Mouse (Mus musculus) kidney, embryonic 15.5 days (tissue): ENCODE measurements at regions not wholly inside any gene's neighbourhood (a gene's known extent, or its start where the extent isn't known, plus 50 kb on each side); places are given as distances from the start of the nearest gene placed in this dataset.

ENCODE experiments used
- ATAC-seq: fragments of 200-750 bp; cut with Nextera tagmentation; replicated peaks from 2 replicates; pipeline ENCODE4 v1.8.0; 2017; ENCODE audit warnings: moderate TSS enrichment; ENCODE audit not compliant: low FRiP score
- H3K27ac ChIP-seq: fragments of 300-500 bp; sonication (generic); 2 replicates; pipeline ENCODE4 v1.5.1; 2015; ENCODE audit warnings: mild to moderate bottlenecking, inconsistent platforms
- H3K27me3 ChIP-seq: fragments of 300-500 bp; sonication (generic); 2 replicates; pipeline ENCODE4 v1.6.1; 2015; ENCODE audit warnings: inconsistent platforms
- H3K36me3 ChIP-seq: fragments of 300-500 bp; sonication (generic); 2 replicates; pipeline ENCODE4 v1.6.1; 2015; ENCODE audit warnings: inconsistent platforms
- H3K4me1 ChIP-seq: fragments of 300-500 bp; sonication (generic); 2 replicates; pipeline ENCODE4 v1.6.1; 2015; ENCODE audit warnings: inconsistent platforms
- H3K4me2 ChIP-seq: fragments of 300-500 bp; sonication (generic); 2 replicates; pipeline ENCODE4 v1.6.1; 2015; ENCODE audit warnings: moderate library complexity, mild to moderate bottlenecking, inconsistent platforms
- H3K4me3 ChIP-seq: fragments of 300-500 bp; sonication (generic); replicated peaks from 2 replicates; pipeline ENCODE4 v1.5.1; 2015; ENCODE audit warnings: mild to moderate bottlenecking, inconsistent platforms
- H3K9ac ChIP-seq: fragments of 300-500 bp; sonication (generic); 2 replicates; pipeline ENCODE4 v1.6.1; 2015; ENCODE audit warnings: mild to moderate bottlenecking, inconsistent platforms
- H3K9me3 ChIP-seq: fragments of 300-500 bp; sonication (generic); replicated peaks from 2 replicates; pipeline ENCODE4 v1.6.1; 2016; ENCODE audit warnings: inconsistent platforms
- WGBS: fragments of 180-500 bp; shearing (Covaris S2); methylation state at CpG from one replicate; pipeline ENCODE4 v1.1.7; 2015; ENCODE audit warnings: mixed read lengths; 5-methylcytosine and 5-hydroxymethylcytosine counted together

- Histone ChIP-seq H3K9ac (no peak overlapping the region), H3K36me3 (no peaks in the 10 kb centered on the region), H3K4me3 (no peak overlapping the region), H3K27me3 (no peaks in the 10 kb centered on the region), H3K4me1 (no peaks in the 10 kb centered on the region), H3K9me3 (no peaks in the 10 kb centered on the region), H3K27ac (no peak overlapping the region), H3K4me2 (no peak overlapping the region)
- WGBS: 43% methylated on average over 1 of the region's 1 CpGs
- no peak for ATAC-seq
Observed at GRCm38 (mm10) chr1:22222836-22223235, 261.1 kb upstream of the Kcnq5 start.

- H3K36me3 ChIP-seq: no peaks in the 10 kb centered on the region
- 91% methylated on average over 5 of the region's 5 CpGs for WGBS
- no peak overlapping the region for H3K9ac ChIP-seq
- H3K27ac ChIP-seq: no peak overlapping the region
- H3K9me3 ChIP-seq: no peaks in the 10 kb centered on the region
- H3K27me3 ChIP-seq: no peaks in the 10 kb centered on the region
- no peak for ATAC-seq
- H3K4me2 ChIP-seq: no peak overlapping the region
- H3K4me3 ChIP-seq: no peak overlapping the region
- H3K4me1 ChIP-seq: no peaks in the 10 kb centered on the region
Observed at GRCm38 (mm10) chr1:22211795-22212194, 250.1 kb upstream of the Kcnq5 start.

DNA sequence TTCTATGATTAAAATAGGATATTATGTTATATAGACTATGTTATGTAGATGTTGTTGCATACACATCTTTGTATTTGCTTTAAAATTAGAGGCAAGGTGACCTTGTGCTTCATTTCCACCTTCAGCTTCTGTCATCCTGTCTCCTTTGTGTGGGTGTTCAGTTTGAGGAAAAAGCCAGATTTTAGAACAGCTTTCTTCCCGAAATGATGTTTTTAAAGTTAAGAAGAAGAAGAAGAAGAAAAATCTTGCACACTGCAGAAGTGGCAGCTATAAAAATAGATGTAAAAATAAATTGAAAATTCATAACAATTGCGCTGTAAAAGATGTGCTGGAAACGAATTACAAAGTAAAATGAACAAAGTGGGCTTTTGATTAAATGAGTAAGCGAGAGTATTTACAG is 249.5 kb upstream of the Kcnq5 start:
- Histone ChIP-seq H3K4me1 (no peaks in the 10 kb centered on the region), H3K36me3 (no peaks in the 10 kb centered on the region), H3K9me3 (no peaks in the 10 kb centered on the region), H3K27me3 (no peaks in the 10 kb centered on the region), H3K4me2 (no peak overlapping the region), H3K9ac (no peak overlapping the region), H3K27ac (no peak overlapping the region), H3K4me3 (no peak overlapping the region)
- WGBS: 88% methylated on average over 4 of the region's 4 CpGs
- no peak for ATAC-seq

DNA sequence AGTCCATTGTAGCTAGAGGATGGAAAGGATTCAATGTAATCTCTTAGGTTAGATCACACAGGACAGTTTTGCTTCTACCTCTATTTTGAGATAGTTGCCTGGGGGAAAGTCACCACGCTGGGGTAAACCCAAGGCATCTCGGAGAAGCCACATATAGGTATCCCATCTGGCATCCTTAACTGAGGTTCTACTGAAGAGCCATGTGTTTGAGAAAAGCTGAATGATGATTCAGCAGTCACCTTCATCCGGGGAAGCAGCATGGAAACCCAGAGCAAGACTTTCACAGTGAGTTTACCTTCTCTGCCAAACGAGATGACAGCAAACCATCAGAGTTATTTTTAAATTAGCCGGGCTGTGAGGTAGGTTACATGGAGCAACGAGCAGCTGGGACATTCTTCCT is 248.9 kb upstream of the Kcnq5 start:
- H3K4me2 ChIP-seq: no peak overlapping the region
- H3K4me1 ChIP-seq: no peaks in the 10 kb centered on the region
- 84% methylated on average over 6 of the region's 6 CpGs for WGBS
- H3K9me3 ChIP-seq: no peaks in the 10 kb centered on the region
- H3K36me3 ChIP-seq: no peaks in the 10 kb centered on the region
- no peak overlapping the region for H3K9ac ChIP-seq
- no peak for ATAC-seq
- no peaks in the 10 kb centered on the region for H3K27me3 ChIP-seq
- no peak overlapping the region for H3K4me3 ChIP-seq
- H3K27ac ChIP-seq: no peak overlapping the region

DNA sequence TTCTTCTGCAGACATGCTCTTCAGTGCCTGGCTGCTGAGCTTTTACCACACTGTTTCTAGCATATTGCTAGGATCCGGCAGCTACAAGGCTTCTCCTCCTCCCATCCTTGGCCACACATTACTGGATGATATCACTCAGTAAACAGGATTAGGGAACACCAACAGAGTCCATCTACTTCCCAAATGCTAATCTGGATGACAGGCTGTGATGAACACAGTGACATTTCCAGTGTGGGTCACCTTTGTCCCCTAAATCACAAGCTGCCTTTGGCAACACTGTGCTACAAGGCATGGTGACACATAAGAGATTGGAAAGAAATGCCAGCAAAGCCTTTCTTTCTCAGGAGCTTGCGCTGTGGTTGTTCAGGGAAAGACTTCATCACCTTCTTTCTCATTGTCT is 246.5 kb upstream of the Kcnq5 start:
- no peak overlapping the region for H3K4me3 ChIP-seq
- H3K27ac ChIP-seq: no peak overlapping the region
- ATAC-seq: no peak
- no peaks in the 10 kb centered on the region for H3K27me3 ChIP-seq
- H3K4me1 ChIP-seq: no peaks in the 10 kb centered on the region
- no peak overlapping the region for H3K4me2 ChIP-seq
- H3K9me3 ChIP-seq: no peaks in the 10 kb centered on the region
- H3K36me3 ChIP-seq: no peaks in the 10 kb centered on the region
- WGBS: 97% methylated on average over 2 of the region's 2 CpGs
- H3K9ac ChIP-seq: no peak overlapping the region

DNA sequence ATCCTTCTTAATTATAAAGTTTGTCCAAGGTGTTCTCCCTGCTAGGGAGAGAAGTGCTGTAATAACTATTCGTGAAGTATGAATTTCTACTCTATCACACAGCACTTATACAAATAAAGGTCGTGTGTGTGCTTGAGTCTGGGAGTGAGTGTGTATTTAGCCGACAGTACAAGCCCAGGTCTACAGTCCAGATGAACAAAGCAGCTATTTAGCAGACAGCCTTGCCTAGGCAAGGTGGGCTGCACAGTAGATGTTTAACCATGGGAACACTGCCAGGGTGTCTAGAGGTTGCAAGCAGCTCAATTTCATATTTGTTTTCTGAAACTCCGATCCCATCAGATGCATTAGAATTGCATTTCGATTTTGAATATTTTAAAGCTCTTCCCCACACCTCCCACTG is 245.2 kb upstream of the Kcnq5 start:
- no peak for ATAC-seq
- 83% methylated on average over 5 of the region's 5 CpGs for WGBS
- no peak overlapping the region for H3K27ac ChIP-seq
- H3K27me3 ChIP-seq: no peaks in the 10 kb centered on the region
- no peaks in the 10 kb centered on the region for H3K9me3 ChIP-seq
- no peak overlapping the region for H3K4me3 ChIP-seq
- no peak overlapping the region for H3K4me2 ChIP-seq
- H3K4me1 ChIP-seq: no peaks in the 10 kb centered on the region
- no peak overlapping the region for H3K9ac ChIP-seq
- H3K36me3 ChIP-seq: no peaks in the 10 kb centered on the region

DNA sequence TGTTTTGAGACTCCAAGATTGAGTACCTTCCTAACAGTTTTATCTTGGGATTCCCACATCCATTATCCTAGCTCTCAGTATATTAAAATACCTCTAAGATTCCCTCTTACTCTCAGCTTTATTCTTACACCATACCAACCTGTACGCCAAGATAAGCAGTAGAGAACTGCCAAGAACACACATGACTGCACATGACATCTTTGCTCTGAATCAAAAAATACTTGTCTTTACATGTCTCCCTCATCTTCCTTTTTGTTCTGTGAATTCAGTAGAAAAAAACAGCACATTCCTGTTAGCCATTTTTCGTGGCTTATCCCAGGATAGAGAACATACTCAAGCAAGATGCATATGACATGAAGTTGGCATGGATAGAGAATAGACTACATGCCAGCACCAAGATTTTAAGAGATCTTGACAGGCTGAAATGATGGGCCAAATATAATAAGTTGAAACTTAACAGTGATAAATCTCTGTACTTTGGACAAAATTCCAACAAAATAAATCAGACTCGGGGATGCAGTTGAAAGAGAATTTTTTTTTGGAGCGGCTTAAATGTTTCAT is 206.0 kb upstream of the Kcnq5 start:
- Histone ChIP-seq H3K36me3 (no peaks in the 10 kb centered on the region), H3K4me1 (no peaks in the 10 kb centered on the region), H3K9me3 (no peaks in the 10 kb centered on the region), H3K9ac (no peak overlapping the region), H3K27ac (no peak overlapping the region), H3K4me3 (no peak overlapping the region), H3K4me2 (no peak overlapping the region), H3K27me3 (no peaks in the 10 kb centered on the region)
- WGBS: 75% methylated on average over 4 of the region's 4 CpGs
- no peak for ATAC-seq

DNA sequence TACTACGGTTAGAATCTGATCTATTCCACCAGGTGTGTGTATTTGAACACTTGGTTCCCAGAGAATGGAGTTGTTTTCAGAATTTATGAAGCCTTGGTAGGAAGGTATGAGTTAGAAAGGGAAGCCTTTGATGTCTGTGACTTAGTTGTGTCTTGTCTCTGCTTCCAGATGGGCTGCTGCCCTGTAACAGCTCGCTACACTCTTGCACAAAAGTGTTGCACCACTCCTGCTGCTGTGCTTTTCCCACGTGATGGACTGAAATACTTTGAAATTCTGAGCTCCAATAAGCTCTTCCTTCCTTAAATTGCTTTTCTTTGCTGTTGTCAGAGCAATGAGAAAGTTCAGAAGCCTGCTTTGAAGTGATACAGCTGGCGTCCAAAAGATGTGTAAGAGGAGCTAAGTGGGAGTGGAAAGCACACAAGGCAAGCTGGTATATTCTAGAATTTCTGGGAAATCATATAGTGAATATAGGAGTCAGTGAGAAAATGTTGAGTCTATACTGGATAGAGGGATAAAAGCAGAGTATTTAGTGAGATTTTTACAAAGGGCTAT is 174.9 kb upstream of the Kcnq5 start:
- Histone ChIP-seq H3K36me3 (no peaks in the 10 kb centered on the region), H3K27ac (no peak overlapping the region), H3K27me3 (no peaks in the 10 kb centered on the region), H3K4me2 (no peak overlapping the region), H3K9me3 (no peaks in the 10 kb centered on the region), H3K4me3 (no peak overlapping the region), H3K4me1 (0 out of 2 replicates have a peak, but pooled peaks cover 4% of the 10 kb centered on the region), H3K9ac (no peak overlapping the region)
- peak; percentile 62; the same call in 1 of the 2 replicates for ATAC-seq
- WGBS: 36% methylated on average over 4 of the region's 4 CpGs

DNA sequence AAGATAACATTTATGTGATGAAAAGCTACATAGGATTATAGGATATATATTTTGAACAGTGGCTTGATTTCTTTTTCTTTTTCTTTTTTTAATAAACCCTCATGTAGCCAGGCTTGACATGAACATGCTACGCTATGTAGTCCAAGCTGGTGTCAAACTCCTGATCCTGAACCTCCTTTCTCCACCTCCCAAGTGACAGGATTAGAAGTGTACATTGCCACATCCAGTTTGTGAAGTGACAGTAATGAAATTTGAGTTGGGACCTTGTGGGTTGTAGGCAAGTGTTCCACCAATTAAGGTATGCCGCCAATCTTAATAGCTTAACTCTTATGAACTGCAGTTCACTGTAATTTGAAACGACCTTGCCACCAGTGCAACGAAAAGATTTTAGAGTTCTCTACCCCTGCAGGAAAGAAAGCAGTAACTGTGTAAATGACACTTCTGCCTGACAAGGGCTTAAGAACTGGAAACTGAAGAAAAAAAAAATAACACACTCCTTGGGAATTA is 156.6 kb upstream of the Kcnq5 start:
- H3K4me2 ChIP-seq: no peak overlapping the region
- H3K4me3 ChIP-seq: no peak overlapping the region
- no peaks in the 10 kb centered on the region for H3K9me3 ChIP-seq
- ATAC-seq: peak; percentile 79
- no peaks in the 10 kb centered on the region for H3K27me3 ChIP-seq
- H3K9ac ChIP-seq: no peak overlapping the region
- H3K27ac ChIP-seq: no peak overlapping the region
- no peaks in the 10 kb centered on the region for H3K4me1 ChIP-seq
- 31% methylated on average over 4 of the region's 4 CpGs for WGBS
- H3K36me3 ChIP-seq: no peaks in the 10 kb centered on the region

GRCm38 (mm10) chr1:22116466-22116865 is 154.7 kb upstream of the Kcnq5 start:
- Histone ChIP-seq H3K4me1 (no peaks in the 10 kb centered on the region), H3K9me3 (no peaks in the 10 kb centered on the region), H3K9ac (no peak overlapping the region), H3K27me3 (no peaks in the 10 kb centered on the region), H3K27ac (no peak overlapping the region), H3K4me2 (no peak overlapping the region), H3K4me3 (no peak overlapping the region), H3K36me3 (no peaks in the 10 kb centered on the region)
- 73% methylated on average over 1 of the region's 1 CpGs for WGBS
- no peak for ATAC-seq

GRCm38 (mm10) chr1:22105496-22105895 is 143.8 kb upstream of the Kcnq5 start:
- Histone ChIP-seq H3K27ac (no peak overlapping the region), H3K27me3 (no peaks in the 10 kb centered on the region), H3K4me1 (no peaks in the 10 kb centered on the region), H3K4me2 (no peak overlapping the region), H3K9ac (no peak overlapping the region), H3K4me3 (no peak overlapping the region), H3K9me3 (no peaks in the 10 kb centered on the region), H3K36me3 (no peaks in the 10 kb centered on the region)
- 54% methylated on average over 3 of the region's 3 CpGs for WGBS
- no peak for ATAC-seq

- no peaks in the 10 kb centered on the region for H3K9me3 ChIP-seq
- no peak overlapping the region for H3K4me3 ChIP-seq
- H3K27me3 ChIP-seq: no peaks in the 10 kb centered on the region
- no peak overlapping the region for H3K4me2 ChIP-seq
- H3K36me3 ChIP-seq: no peaks in the 10 kb centered on the region
- H3K27ac ChIP-seq: no peak overlapping the region
- WGBS: 90% methylated on average over 4 of the region's 4 CpGs
- no peaks in the 10 kb centered on the region for H3K4me1 ChIP-seq
- ATAC-seq: no peak
- no peak overlapping the region for H3K9ac ChIP-seq
Observed at GRCm38 (mm10) chr1:22071405-22072117, 109.8 kb upstream of the Kcnq5 start.
